Mouse (Mus musculus): Measurements from ENCODE around the gene Tecr.
A peak's percentile ranks its signal among the peaks of the same experiment; 100 is the strongest.
"Not testable (repeated sequence)": the region's sequence is repeated elsewhere in the genome, so short reads cannot be mapped to it uniquely, and the experiment has no call there.

The Tecr gene

DNA sequence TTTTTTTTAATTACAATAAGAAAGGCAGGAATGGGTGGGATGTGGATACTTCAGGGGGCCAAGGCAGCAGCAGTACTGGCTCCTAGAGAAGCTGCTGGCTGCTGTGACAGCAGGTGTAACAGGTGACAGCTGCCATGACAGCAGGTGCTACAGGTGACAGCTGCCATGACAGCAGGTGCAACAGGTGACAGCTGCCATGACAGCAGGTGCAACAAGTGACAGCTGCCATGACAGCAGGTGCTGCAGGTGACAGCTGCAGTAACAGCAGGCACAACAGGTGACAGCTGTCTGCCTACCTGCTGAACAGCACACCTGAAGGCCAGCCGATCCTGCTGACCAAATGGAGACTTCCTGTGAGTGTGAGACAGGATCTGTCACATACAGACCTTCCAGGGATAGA lies 23.0 kb downstream of the Tecr start:
- no peak for DNase-seq (ENCODE audit: extremely low read depth, low read depth)

DNA sequence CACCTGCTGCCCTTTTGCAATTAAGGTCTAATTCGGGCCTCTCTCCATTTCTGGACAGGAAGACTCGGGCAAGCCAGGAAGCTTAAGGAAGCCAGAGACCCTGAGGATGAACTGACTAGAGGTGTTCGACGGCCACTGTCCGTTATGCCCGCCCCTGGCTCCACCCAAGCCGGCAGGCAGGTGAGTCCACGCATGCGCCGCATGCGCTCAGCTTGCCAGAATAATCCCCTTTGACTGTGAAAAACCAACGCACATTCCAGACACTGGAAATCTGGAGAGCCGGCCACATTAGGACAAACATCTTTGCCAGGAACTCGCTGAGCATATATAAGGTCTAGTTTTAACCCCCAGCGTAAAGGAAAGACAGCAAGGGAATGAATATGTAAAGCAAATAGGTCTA lies 24.5 kb downstream of the Tecr start:
- DNase-seq (ENCODE audit: extremely low read depth, low read depth) = no peak

DNA sequence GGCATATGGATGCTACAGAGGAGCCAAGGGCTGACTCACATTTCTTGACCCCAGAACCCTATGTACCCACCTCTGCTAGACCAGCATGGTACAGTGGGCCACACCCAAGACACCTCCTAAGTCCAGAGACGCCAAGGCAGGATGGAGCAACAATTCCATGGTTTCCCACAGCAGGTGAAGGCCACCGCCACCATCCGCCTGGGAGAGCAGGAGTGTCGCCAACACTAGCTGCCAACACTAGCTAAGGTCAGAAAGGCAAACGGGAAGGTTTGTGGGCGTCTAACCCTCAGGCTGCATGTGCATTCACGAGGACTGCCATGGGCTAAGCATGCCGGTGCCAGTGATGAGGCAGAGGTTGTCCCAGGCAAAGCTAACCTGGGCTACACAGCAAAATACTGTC lies 25.5 kb downstream of the Tecr start:
- no peak for DNase-seq (ENCODE audit: extremely low read depth, low read depth)

DNA sequence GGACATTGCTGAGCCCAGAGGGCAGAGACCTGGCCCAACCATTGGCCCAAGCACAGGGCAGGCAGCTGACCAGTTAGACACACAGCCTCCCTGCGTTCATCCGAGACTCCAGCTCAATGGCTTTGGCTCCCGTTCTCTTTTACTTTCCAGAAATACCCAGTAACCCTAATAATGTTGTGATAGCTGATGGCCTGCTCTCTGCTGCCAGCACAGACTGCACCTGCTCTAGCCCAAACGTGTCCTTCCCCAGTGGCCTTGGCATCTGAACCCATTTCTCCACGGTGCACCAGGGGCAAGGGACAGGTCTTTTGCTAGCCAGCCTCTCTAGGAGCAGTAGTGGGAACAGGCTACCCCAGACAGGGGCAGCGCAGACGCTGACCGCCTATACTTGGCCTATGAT lies 26.9 kb downstream of the Tecr start:
- DNase-seq (ENCODE audit: extremely low read depth, low read depth) = no peak

DNA sequence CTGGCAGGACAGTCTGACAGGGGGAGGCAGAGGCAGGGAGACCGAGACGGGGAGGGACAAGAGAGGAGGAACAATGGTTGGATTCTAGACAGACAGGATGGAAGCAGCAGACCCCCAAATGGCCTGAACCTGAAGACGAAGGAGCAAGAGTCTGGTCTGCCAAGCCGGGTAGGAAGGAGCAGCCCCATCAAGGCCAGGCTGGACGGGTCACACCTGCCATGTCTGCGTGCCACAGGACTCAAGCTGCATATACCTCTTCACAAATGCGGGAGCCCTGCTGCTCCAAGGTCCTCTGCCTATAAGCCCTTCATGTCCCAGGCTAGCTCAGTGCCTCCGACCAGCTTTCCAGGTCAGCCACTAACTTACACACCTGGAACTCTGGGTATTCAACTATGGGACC lies 28.1 kb downstream of the Tecr start:
- no peak for DNase-seq (ENCODE audit: extremely low read depth, low read depth)

DNA sequence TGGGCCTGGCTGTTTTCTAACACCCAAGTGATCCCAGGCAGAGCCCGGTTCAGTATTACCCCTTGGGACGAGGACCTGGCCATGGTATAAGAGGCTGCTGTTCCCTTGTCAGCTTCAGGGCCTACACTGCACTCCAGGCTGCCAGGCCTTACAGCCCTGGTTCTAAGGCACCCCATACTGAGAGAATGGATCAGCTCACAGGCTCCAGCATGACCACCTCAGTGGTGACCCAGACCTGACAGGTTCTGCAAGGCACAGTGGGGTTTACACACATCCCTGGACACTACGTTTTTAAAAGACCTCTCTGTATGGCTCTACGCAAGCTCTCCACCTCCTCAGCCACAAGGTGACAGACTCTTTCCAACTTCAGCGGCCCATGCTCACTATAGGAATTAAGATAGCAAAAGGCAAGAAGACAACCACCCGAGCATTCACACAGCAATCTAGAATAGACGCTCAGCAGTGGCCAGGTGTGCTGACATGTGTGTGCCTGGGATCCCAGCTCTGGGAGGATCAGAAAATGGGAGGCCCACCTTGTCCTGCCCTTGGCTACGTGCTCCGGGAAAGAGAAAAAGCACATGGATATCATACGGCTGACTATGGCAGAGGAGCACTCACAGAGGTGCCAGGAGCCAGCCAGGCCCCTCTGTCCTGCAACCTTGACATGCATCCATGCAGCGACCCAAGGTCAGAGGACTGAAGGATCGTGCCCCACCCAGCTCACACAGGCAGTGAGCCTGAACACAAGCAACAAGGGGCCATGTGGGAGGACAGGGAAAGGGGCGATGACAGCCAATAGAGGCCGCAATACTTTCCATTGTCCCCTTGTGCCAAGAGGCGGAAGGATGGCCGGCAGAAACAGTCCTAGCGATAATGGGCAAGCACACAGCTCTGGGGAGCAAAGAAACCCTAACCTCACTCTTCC lies 29.4 kb downstream of the Tecr start:
- no peak for DNase-seq (ENCODE audit: extremely low read depth, low read depth)

GRCm38 (mm10) chr8:83577384-83577791 lies 30.4 kb downstream of the Tecr start:
- DNase-seq (ENCODE audit: extremely low read depth, low read depth) = no peak

- no peak for DNase-seq (ENCODE audit: extremely low read depth, low read depth)
Measured at GRCm38 (mm10) chr8:83576921-83577320, 30.9 kb downstream of the Tecr start.

DNA sequence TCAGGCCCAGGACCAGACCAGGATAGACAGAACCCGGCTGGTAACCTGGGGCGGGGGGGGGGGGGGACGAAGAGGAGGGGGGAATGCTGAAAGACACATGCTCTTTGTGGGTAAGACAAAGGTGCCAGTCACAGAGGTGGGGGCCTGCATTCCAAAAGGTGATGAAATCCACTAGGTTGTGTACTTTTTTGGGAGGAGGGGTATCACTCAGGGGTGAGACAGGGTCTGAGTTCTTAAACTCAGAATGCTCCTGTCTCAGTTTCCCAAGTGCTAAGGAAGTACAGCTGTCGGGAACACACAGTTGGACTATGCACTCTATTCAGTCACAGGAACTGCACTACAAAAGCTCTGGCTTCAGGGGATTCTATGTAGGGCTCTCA lies 31.3 kb downstream of the Tecr start:
- no peak for DNase-seq (ENCODE audit: extremely low read depth, low read depth)

GRCm38 (mm10) chr8:83575561-83576515 lies 31.9 kb downstream of the Tecr start:
- no peak for DNase-seq (ENCODE audit: extremely low read depth, low read depth)

DNA sequence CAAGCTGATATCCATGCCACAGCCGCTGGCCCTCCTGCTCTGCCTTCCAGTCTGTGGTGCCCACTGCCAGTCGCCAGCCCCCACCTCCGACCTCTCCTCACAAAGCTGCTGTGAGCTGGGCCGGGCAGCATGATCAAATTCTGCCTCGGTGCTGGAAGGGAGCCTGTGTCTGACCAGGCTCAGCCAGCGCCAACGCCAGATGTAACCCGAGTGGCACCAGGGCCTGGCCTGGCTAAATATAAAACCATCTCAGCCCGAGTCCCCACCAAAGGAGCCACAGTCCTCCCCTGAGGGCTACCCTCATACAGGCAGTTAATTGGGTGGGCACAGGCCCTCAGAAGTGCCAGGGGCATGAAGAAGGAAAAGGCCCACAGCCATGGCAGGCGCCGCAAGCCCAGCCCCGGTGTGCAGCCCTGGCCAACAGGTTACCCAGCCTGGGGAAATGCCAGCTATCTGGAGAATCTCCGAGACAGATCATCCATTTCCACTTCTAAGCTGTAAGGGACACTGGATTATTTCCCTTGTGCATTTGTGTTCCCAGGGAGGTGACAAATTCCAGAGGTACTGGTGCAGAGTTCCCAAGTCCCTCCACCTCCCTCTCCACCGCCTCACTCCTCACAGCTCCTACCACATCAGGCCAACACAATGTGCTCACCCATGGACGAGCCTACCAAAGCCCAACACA lies 33.0 kb downstream of the Tecr start:
- no peak for DNase-seq (ENCODE audit: extremely low read depth, low read depth)

DNA sequence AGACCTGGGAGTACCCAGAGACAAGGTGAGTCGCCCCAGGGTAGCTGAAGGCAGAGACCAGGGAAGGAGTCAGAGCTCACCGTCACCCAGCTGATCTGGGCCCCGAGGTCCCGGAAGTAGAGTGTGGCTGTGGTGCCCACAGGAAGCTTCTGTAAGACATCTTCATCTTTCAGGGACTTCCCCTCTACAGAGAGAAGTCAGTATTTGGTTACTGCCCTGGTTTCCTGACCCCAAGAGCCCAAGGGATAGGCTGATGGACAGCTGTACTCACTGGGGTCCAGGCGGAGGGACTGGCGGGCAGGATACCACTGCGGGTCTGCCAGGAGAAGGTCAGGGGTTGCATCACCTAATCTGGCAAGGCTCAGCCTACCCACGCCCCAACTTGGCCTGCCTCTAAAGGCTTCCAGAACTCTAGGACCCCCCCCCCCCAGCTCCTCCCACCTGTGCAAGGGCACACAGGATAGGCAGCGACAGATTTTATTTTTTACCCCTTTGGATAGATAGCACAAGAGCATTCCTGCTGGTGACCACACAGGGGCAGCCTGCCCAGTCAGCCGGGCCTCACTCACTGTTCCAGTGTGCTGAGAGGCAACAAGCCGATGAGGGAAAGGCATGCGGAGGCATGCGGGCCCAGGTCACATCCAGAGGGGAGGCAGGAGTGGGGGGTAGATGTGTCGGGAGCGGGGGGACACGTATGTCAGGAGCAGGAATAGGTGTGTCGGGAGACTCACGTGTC lies 34.5 kb downstream of the Tecr start:
- no peak for DNase-seq (ENCODE audit: extremely low read depth, low read depth)

GRCm38 (mm10) chr8:83572246-83572812 lies 35.4 kb downstream of the Tecr start:
- DNase-seq (ENCODE audit: extremely low read depth, low read depth) = no peak

GRCm38 (mm10) chr8:83571791-83572190 lies 36.0 kb downstream of the Tecr start:
- no peak for DNase-seq (ENCODE audit: extremely low read depth, low read depth)

GRCm38 (mm10) chr8:83571001-83571340 lies 36.8 kb downstream of the Tecr start:
- DNase-seq (ENCODE audit: extremely low read depth, low read depth) = not testable (repeated sequence)

GRCm38 (mm10) chr8:83570272-83571000 lies 37.3 kb downstream of the Tecr start:
- no peak for DNase-seq (ENCODE audit: extremely low read depth, low read depth)

GRCm38 (mm10) chr8:83569165-83569564 lies 38.6 kb downstream of the Tecr start:
- DNase-seq (ENCODE audit: extremely low read depth, low read depth) = no peak

- DNase-seq (ENCODE audit: extremely low read depth, low read depth) = no peak
Measured at GRCm38 (mm10) chr8:83568755-83569154, 39.0 kb downstream of the Tecr start.

DNA sequence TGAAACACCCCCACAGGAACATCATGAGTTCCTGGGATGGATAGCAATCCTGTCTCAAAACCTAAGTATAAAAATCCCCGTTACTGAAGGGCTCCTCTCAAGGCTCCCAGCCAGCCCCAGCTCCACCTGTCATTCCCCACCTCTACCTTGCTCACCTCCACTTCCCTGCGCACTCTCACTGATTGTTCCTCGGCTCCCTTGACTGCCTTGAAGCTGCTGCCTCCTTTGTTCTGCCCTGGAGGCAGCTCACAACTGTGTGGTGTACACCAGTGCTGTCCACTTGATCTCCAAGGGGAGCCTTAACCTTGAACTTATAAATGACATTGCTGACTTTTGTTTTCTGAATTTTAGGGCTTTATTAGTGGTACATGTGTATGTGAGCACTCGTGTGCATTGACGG lies 39.6 kb downstream of the Tecr start:
- DNase-seq (ENCODE audit: extremely low read depth, low read depth) = no peak

- peak; percentile 4 for DNase-seq (ENCODE audit: extremely low read depth, low read depth)
Measured at GRCm38 (mm10) chr8:83567668-83568067, 40.1 kb downstream of the Tecr start.

All from MEL-GATA-1-ER (cell line).